Mouse (Mus musculus) heart, postnatal 0 days (tissue): ENCODE data around the gene Vdac2.

Experiments
- CTCF ChIP-seq: IDR thresholded peaks from 2 replicates; pipeline ENCODE4 v1.5.1; 2016; ENCODE audit warnings: antibody characterized with exemption, control low read depth, low read depth
- EP300 ChIP-seq: IDR thresholded peaks from 2 replicates; pipeline ENCODE4 v1.6.1; 2016; ENCODE audit warnings: antibody characterized with exemption, low read depth

- no peak for TF ChIP-seq CTCF
- TF ChIP-seq EP300 = no peak
These were observed 6.9 kb downstream of the Vdac2 start for GRCm38 (mm10) chr14:21831830-21832403.
